In the genomic region with DNA sequence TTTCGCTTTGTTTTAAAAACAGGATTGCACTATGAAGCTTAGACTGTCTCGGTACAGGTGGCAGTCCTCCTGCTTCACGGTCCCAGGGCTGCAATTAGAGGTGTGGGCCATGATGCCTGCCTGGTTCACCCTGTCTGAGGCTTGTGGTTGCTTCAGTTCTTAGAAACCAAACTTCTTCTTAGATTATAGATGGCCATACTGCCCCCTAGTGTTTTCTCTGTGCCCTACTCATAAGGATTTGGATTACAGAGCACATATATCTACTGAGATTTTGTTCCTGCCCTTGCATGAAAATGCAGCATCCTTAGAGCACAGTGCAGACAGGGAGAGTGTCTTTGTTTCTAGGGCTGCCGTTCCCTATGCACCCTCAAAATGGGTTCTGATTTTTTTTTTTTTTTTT, we compare ENCODE assay signal across 9 mouse cellular contexts.
DNase-seq lines count a peak whose midpoint lies in the region; ATAC-seq and TF ChIP-seq lines count a peak whose summit lies in the region.
"Had no signal": no experiment of that assay in that cellular context is flagged by ENCODE, and none has a peak within 500 bp of the region (broad histone marks: within the 10 kb centered on the region; RNA-seq: fewer than 3 reads in every experiment).

No protein-coding gene starts in this region.

- TF ChIP-seq POLR2A in small intestine, adult 2 months (IDR thresholded peaks at IDR 0.05; ENCODE audit: low read depth, low read length): no peak

- H3K27ac ChIP-seq in embryonic facial prominence, embryonic 13.5 days: no peak overlapping the region
- no peak overlapping the region for H3K27ac ChIP-seq in lung, embryonic 15.5 days
- no peak overlapping the region for H3K27ac ChIP-seq in small intestine, adult 2 months (ENCODE audit: insufficient read depth, low read depth, low read length)

- peaks cover 25% of the 10 kb centered on the region for H3K4me1 ChIP-seq in embryonic facial prominence, embryonic 13.5 days
- H3K4me1 ChIP-seq in lung, embryonic 15.5 days: peaks cover 12% of the 10 kb centered on the region
- H3K4me1 ChIP-seq in small intestine, adult 2 months (ENCODE audit: control insufficient read depth, insufficient read depth, insufficient read length, low read length): peaks cover 5% of the 10 kb centered on the region; the same call in 1 of the 2 replicates

- no peak overlapping the region for H3K9ac ChIP-seq in embryonic facial prominence, embryonic 13.5 days
- no peak overlapping the region for H3K9ac ChIP-seq in lung, embryonic 15.5 days

- no peaks in the 10 kb centered on the region for H3K27me3 ChIP-seq in embryonic facial prominence, embryonic 13.5 days
- H3K27me3 ChIP-seq in lung, embryonic 15.5 days: no peaks in the 10 kb centered on the region
- H3K27me3 ChIP-seq in small intestine, adult 2 months (ENCODE audit: control insufficient read depth, insufficient read depth, low read length): no peaks in the 10 kb centered on the region

- H3K36me3 ChIP-seq in embryonic facial prominence, embryonic 13.5 days: no peaks in the 10 kb centered on the region
- no peaks in the 10 kb centered on the region for H3K36me3 ChIP-seq in lung, embryonic 15.5 days
- no peaks in the 10 kb centered on the region for H3K36me3 ChIP-seq in small intestine, adult 2 months (ENCODE audit: control insufficient read depth, insufficient read depth, low read length)

- H3K4me3 ChIP-seq in embryonic facial prominence, embryonic 13.5 days: no peak overlapping the region
- H3K4me3 ChIP-seq in lung, embryonic 15.5 days: no peak overlapping the region
- H3K4me3 ChIP-seq in small intestine, adult 2 months (ENCODE audit: low read depth, low read length): no peak overlapping the region
- H3K4me3 ChIP-seq: erythroblast, embryonic 14.5 days had no signal

- H3K4me2 ChIP-seq in embryonic facial prominence, embryonic 13.5 days: no peak overlapping the region
- no peak overlapping the region for H3K4me2 ChIP-seq in lung, embryonic 15.5 days

- DNase-seq in layer of hippocampus, adult 11-12 months (ENCODE audit: low spot score): peak; percentile 78
- no peak for DNase-seq in layer of hippocampus, postnatal 36 days
- peak; percentile 38 for DNase-seq in WW6 (ENCODE audit: low read depth, low spot score)
- peak; percentile 72 for DNase-seq in induced T-regulatory cell, adult 2 months (ENCODE audit: low read depth)
- no peak for DNase-seq in testis, postnatal 14 days (ENCODE audit: low spot score)

- TF ChIP-seq CTCF in small intestine, adult 2 months (IDR thresholded peaks at IDR 0.05; ENCODE audit: extremely low read depth, insufficient read length, insufficient replicate concordance, low read depth, low read length): peak; percentile 43; the same call in 1 of the 2 replicates

- no peaks in the 10 kb centered on the region for H3K9me3 ChIP-seq in embryonic facial prominence, embryonic 13.5 days
- no peaks in the 10 kb centered on the region for H3K9me3 ChIP-seq in lung, embryonic 15.5 days

- 42% methylated on average over 4 of the region's 4 CpGs for WGBS in embryonic facial prominence, embryonic 13.5 days
- 43% methylated on average over 4 of the region's 4 CpGs for WGBS in lung, embryonic 15.5 days
- WGBS in small intestine, adult 2 months: 48% methylated on average over 4 of the region's 4 CpGs

- 0 out of 2 replicates have a peak, but pooled peaks have one; percentile 37 for ATAC-seq in embryonic facial prominence, embryonic 13.5 days (ENCODE audit: insufficient number of reproducible peaks, insufficient read depth, low FRiP score, low TSS enrichment, low read depth)
- peak; percentile 35; the same call in 1 of the 2 replicates for ATAC-seq in lung, embryonic 15.5 days (ENCODE audit: borderline replicate concordance, extremely low read depth, low FRiP score, low TSS enrichment)

Comparison
In these comparisons a context has a peak if more than half of its experiments do, and no peak if none do; other contexts are left out.
1. DNase-seq: peak in layer of hippocampus, adult 11-12 months (single experiment), WW6 (single experiment) and induced T-regulatory cell, adult 2 months (single experiment); none in layer of hippocampus, postnatal 36 days (0 of 2) and testis, postnatal 14 days (single experiment).